Mouse (Mus musculus): Measurements from ENCODE around the gene Rassf8.

Rassf8 gene

DNA sequence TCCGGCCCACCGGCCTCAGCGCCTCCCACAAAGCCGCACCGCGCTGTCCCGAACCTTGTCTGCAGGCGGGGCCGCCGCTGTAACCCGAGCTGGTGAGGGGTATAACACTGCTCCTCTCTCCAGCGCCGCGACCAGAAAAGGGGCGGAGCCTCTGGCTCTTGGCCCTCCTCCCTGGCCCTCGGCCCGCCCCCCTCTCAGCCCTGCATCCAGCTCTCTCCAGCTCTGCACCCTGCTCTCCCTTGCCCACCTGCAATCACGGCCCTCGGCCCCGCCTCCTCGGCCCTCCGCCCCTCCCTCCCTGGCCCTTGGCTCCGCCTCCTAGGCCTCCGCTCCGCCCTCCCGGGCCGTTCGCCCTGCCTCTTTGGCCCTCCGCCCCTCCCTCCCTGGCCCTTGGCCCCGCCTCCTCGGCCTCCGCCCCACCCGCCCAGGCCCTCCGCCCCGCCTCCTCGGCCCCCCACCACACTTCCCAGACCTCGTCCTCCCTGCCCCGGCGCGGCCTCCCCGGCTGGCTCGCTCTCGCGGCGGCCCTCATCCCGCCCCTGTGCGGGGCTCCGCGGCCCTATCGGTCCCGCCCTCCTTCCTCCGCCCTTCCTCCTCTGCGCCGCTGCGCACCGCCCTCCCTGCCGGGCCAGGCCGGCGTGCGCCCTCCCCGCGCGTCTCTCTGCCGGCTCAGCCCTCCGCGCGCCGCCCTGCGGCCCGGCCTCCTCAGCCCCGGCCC lies at the start of gene Rassf8:
Rassf8 (plus strand) TSS at position 617 of the 718 bp plus-strand sequence.
- in situ Hi-C loops (cut with MboI, MseI): no loop called here

DNA sequence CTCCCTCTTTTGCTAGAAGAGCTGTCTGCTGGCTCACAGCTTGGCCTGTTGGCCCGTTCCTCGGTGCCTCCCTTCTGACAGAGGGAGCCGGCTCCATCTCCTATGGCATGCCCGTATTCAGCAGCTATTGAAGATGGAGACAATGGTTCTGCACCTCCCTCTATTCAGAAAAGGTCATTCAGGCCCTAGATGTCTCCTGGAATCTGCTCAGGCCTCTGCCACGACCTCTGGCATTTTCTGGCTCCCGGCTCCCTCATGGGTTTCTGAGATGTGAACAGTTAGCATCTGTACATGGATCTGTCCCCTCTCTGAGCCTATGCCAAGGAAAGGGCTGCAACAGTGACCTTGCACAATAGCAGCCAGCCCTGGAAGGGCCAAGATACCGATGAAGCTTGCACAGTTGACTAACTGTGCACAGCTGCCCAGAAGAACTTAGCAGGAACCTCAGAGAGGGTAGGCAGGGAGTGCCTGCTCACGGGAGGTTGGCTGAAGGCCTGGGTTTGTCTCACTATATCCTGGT lies 45.5 kb upstream of the Rassf8 start:
- in situ Hi-C loops (cut with MboI, MseI): no loop called here

DNA sequence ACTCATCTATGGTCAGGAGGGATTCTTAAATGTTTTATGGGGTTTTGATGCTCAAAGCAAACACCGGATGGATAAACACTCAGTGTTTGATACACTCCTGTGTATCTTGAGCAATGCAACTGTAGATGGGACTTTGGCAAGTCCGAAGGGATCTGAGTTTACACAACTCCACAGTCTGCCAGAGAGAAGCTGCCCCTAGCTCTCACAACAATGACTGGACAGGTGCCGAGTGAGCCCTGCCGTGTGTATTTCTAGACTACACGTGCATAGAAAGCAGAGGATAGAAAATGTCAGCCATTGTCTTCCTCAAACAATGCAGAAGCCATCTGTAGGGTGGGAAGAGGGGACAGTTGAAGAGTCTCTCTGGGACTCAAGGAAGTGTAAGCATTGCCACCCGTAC lies 42.9 kb upstream of the Rassf8 start:
- in situ Hi-C loops (cut with MboI, MseI): no loop called here

DNA sequence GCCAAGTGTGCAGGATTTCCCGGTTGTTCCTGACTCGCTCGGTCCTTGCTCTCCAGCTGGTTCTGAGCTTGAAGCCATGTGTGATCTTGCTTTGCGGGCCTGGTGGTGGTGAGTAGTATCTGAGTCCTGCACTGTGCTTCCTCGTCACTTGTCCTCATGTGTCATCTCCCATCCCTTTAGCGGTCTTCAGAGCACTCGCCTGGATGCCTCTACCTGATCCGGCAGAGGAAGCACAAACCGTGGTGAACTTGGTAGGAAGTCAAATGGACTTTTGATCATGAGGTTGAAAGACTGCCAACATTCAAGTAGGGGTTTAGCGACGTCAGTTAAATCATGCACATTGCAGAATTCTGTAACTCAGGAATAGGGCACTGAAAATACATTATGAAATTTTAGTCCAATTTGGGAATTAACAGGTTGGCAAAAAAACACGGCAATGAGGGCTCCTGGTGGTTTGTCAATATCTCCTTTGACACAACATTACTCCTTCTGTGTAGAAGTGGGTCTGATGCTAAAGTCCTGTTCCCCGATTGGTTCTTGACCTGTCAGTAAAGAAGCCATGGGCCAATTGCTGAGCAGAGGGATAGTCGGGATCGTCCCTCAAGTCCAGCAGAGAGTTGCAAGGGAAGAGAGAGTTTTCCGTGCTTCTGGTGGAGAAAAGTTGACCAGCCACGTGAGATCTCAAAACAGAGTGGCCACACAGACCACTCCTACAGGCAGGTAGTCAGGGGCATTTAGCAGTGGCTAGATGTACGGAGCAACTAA lies 36.4 kb upstream of the Rassf8 start:
- in situ Hi-C loops (cut with MboI, MseI): loop anchor here (5.0 kb wide), 1 partner anchor 92 kb away; no protein-coding TSS in a partner anchor

DNA sequence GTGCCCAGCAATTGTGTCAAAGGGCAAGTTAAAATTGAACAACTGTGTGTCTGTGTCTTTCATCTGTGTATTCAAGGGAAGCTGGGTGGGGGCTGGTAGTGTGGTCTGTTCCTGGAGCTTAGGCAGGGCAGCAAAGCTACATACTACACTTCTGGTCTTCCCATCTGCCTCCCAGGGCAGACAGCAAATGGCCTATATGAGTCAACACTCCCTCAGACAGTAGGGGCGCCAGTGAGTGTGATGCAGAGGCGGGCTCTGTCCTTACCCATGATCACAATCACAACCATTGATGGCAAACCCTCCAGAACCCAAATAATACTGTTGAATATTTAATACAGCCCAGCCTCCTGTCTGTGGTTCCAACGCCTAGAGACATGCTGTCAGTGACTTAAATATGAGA lies 35.8 kb upstream of the Rassf8 start:
- in situ Hi-C loops (cut with MboI, MseI): no loop called here

DNA sequence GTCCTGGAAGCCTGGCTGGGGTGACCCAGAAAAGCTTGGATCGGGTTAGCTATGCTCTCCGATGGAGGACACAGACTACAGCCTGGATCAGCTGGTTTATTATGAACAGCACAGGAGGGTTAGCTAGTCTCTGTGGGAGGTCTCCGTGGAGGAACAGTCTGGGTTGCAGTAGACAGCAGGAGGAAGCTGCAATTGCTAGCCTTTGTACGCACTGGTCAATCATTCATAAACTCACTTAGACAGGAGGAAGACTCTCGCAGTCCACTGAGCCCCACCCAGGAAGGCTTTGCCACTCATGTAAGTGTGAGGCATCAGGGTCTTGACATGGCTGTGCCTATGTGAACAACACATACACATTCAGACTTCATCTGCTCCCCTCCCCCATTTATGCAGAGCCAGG lies 35.2 kb upstream of the Rassf8 start:
- in situ Hi-C loops (cut with MboI, MseI): no loop called here

DNA sequence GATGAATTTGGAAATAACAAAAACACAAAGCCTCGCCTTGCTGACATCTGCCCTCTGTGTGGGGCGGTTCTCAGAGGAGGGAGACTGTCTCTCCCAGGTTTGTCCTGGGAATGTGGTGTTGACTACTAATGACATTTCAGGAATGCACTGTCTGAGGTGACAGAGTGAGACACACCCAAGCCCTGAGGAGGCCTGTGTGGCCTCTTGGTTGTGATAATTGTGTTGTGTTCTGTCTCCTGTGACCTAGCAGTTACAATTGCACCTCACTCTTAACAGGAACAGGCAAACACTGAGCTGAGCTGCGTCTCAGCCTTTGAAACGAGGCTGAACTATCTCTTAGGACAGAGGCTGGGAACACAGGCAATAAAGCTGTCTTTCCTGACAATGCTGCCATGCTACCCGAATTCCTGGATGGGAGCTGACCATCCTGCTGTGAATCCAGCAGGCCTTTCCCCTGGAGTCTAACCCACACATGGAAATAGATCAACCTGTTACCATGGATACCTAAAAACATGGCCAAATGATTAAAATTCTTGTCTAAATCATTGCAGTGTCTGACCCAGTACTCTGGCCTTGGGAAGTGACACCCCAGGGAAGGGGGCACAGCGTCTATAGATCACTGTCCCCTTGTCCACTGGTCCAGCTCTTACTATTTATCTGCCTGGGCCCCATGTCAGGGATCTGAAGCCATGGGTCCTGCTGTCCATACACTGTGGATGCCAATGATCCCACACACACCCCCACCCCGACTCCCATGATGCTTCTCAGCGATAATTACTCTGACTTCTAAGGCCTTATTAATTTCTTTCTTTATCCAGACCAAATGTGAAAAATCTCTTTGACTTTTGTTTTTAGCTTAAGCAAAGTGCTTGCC lies 33.1 kb upstream of the Rassf8 start:
- in situ Hi-C loops (cut with MboI, MseI): no loop called here

DNA sequence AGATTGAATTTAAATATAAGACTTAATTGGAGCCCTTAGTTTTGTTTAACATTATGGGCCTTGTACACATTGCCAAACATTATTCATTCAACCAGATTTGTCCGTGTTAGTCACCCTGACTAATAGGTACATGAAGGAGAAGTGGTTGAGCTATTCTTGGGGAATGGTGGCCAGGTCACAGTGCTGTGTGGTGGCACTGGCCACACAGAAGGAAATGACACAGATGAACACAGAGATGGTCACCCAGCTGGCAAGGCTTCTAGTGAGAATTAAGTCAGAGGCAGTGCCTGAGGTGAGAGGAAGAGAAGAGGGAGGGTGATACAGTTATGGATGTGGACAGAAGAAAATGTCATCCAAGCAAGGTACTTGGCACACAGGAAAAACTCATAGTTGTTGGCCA lies 32.4 kb upstream of the Rassf8 start:
- in situ Hi-C loops (cut with MboI, MseI): no loop called here

DNA sequence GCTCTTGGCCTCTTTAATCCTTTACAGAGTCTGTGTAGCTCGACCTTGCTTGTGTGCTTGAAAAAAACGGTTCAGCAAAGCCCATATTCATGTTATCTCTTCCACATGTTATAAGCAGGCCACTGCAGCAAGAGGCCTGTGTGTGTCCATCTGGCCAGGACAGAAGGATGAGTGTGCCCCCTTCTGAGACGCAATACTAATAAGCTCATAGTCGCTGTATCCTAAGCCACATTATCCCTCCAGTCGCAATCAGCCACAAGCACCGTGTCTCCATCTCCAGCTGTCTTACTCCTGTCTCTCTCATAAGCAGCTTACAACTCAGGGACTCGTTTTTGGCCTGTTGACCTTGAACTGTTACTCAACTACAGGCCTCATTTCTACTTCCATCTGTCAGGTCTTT lies 24.0 kb upstream of the Rassf8 start:
- in situ Hi-C loops (cut with MboI, MseI): no loop called here

DNA sequence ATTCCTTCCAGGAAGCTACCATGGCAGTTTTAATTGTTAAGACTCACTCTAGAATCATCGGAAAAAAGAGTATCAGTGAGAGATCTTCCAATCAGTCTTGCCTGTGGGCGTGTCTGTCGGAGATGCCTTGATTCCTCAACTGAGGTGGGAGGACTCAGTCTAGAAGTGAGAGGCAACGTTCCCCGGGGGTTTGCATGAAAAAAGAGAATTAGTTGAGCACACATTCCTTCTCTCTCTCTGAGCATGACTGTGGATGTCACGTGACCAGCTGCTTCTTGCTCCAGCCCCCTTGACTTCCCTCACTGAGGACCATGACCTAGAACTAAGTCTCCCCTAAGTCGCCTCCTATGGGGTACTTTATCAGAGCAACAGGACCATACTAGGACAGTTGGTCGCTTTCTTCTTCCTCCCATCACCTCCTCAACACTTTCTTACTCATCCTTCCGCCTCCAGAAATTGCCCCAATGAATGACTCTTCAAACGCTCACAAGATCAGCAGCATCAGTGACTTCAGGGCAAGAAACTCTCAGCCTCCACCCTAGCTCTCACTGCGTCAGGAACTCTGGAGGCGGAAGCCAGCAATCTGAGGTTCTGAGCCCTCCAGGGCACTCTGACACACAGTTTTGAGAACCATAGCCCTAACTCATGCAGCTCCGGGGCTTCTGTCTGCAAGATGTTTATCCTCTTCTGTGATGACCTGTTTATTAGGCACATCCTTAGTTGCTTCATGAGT lies 23.3 kb upstream of the Rassf8 start:
- in situ Hi-C loops (cut with MboI, MseI): no loop called here

DNA sequence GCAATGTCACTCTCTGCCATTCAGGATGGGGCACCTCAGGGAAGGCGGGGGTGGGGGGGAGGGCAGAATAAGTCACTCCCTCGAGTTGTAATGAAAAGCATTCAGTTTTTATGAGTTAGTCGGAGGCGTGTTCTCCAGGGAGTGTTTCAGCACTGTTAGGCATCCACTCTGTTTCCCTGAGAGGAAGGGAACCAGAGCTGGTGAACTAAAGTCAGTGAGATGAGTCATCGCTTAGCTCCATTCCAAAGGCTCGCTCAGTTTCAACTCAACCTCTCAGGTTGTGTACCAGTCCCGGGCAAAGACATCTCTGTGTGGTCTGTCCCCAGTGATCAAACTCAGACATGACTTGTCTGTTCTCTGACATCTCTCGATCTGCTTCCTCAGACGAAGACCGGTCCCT lies 20.7 kb upstream of the Rassf8 start:
- in situ Hi-C loops (cut with MboI, MseI): no loop called here

DNA sequence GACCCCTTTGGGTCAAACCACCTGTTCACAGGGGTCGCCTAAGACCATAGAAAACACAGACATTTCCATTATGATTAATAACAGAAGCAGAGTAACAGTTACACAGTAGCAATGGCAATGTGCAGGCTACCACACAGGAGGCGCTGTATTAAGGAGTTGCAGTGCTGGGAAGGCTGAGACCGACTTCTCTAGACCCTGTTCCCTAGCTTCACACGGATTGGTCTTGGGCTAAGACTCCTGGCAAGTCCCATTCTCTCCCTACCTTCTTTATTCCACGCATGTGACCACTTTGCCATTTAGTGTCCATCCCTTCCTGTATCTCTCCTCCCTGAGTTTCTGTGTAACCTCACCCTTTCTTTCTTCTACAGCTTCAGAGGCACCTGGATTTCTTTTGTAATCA lies 19.6 kb upstream of the Rassf8 start:
- in situ Hi-C loops (cut with MboI, MseI): no loop called here

DNA sequence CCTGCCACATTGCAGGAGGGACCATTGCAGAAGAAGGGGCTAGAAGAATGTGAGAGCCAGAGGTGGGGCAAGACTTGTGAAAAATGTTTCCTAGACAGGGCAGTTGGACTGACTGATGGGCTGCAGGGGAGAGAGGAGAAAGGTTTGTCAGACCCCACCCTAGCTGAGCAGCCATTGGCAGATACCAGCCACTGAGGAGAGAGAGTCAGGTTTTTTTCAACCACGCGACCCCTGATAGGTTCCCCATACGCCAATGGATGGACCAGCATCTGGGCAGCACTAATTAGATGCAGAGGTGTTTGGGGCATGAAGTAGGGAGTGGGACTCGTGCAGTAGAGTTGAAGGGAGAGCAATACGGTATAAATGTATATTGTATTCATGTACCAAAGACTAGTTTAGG lies 13.7 kb upstream of the Rassf8 start:
- in situ Hi-C loops (cut with MboI, MseI): no loop called here

DNA sequence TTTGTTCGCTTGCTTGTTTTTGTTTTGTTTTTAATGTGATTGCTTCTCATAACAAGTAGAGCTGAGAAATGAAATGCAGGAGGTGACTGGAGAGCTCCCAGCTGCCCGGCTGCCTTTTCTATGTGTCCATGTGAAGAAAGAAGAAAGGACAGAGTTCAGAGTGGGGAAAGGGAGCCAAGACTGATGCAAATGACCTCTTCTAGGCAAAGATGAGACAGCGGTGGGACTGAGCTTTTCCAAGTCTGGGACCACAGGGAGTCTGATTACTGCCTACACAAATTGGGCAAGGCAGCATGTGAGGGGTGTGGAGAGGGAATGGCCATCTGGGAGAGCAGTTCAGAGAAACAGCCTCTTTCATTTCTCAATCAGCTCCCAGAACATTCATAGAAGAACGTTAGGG lies 13.3 kb upstream of the Rassf8 start:
- in situ Hi-C loops (cut with MboI, MseI): no loop called here

DNA sequence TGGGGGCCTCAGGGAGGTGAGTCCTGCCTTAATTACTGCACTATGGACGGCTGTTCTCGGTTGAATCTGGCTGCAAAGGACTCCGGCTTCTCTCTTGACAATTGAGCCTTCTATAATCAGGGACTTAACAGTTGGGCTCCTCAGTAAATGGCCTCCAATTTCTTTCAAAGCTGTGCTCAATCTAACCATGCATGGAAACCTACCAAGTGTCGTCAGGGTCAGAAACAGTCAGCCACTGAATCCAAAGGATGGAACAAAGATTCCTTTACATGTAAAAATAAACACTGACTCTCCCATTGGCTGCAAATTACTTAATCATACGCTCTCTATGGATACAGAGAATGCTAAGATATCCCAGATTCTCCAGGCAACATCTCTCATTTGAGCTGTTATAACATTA lies 12.6 kb upstream of the Rassf8 start:
- in situ Hi-C loops (cut with MboI, MseI): no loop called here

DNA sequence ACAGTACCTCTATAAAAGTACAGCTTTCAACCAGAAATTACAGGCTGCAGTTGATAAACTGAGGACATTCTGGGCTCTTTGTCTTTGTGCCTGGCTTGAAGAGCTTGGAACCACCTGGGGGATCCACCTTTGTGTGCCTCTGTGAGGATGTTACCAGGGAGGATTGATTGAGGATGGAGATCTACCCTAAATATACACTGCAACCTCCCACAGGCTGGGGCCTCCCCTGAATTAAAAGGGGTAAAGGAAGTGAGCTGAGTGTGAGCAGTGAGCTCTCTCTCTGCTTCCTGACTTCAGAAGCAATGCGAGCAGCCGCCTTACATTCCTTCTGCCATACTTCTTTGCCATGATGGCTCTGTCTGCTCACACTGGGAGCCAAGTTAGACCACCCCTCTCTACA lies 10.4 kb upstream of the Rassf8 start:
- in situ Hi-C loops (cut with MboI, MseI): no loop called here

DNA sequence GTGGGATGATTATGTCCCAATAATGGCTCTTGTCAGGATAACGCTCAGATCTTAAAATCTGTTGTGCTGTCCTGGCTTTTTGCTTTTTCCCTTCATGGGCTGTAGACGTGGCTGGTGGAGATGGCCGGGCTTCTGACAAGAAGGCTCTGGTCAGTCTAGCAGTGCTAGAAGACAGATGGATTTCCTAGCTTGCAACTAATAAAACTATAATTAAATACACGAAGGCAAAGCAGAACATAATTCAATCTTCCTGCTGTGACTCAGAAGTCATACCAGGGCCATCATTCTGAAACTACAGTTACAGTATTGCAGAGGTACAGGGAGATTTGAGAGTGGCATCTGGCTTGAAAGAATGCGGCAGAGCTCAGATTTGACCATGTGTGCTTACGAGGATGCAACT lies 7.3 kb upstream of the Rassf8 start:
- in situ Hi-C loops (cut with MboI, MseI): no loop called here

DNA sequence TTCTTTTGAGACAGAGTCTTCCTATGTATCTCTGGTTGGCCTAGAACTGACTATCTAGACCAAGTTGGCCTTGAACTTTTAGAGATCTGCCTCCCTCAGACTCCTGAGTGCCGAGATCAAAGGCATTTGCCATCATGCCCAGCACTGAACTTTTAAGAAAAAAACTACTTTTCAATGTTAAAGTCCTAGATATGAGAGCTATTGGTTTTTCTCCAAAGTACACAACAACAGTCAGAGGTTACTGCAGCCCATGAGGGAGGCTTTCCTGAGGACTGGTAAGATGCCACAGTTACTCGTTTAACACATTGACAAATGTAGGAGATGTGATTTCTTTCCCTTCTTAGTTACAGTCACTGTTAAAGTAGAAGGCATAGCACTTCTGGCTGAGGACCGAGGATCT lies 6.5 kb upstream of the Rassf8 start:
- in situ Hi-C loops (cut with MboI, MseI): no loop called here

DNA sequence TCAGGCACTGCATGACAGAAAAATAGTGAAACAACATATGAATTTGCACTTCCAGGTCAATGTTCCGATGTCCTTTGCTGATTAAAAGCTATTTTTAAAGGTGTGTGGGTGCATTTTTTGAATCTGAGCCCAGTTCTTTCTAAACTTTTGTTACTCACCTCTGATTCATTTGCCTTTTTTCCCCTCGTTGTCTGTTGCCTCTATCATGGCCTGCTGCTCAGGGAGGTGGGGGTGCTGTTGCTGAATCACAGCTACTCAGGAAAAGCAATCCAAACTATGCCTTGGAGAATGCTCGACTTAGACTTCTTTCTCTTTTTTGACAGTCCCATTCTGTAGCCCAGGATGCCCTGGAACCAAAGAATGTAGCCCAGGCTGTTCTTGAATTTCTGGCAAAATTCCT lies 1.3 kb upstream of the Rassf8 start:
- in situ Hi-C loops (cut with MboI, MseI): no loop called here

DNA sequence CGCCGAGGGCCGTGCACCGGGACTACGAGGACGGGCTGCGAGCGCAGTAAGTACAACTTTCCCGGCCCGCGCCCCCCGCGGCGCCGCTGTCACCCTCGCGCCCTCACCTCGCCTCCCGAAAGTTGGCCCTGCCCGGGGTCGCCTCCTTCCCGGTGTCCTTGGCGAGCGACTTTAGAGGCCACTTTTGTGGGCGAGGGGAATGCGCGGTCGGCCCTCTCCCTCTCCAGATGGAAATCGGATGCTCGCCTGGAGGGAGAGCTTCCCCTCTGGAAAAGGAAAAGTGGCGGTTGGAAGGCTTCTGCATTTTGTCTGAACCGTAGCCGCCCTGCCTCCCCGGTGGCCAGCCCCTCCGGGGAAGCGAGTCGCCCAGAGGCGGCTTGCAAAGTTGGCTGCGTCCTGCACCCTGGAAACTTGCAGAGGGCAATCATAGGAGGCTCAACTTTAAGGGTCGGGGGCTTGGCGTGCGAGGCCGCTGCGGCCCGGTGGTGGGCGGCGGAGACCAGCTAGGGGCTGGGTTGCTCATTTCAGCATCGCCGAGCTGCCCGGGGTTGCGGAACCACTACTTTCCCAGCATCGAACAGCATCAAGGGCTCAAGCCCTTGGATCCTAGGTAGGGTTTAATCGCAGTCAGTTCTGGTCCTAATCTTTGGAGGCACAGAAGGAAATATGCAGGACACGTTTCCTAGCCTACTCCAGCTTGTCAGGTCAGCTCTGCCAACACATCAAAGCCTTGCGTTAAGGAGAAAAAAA lies 548 bp downstream of the Rassf8 start:
- in situ Hi-C loops (cut with MboI, MseI): no loop called here
